Mouse (Mus musculus): ENCODE results near the gene Gpr1. TPM values are rescaled to one million over a fixed set of nuclear protein-coding genes. Genes with fewer than 3 reads are reported as not detected.

Gpr1 gene
- polyA plus RNA-seq, 1 experiment = 0.02 TPM

- H3K27me3 ChIP-seq (ENCODE audit: control insufficient read depth, insufficient read depth, insufficient read length) = no peaks in the 10 kb centered on the region
- TF ChIP-seq MAX (IDR thresholded peaks at IDR 0.05; ENCODE audit: low read depth) (no peak), REST (IDR thresholded peaks at IDR 0.05; ENCODE audit: insufficient read depth, insufficient read length) (no peak), TCF12 (IDR thresholded peaks at IDR 0.05; ENCODE audit: insufficient read depth, poor library complexity, severe bottlenecking) (peak; percentile 62), MYOD1 (IDR thresholded peaks at IDR 0.05; ENCODE audit: control insufficient read depth in 1 of 3, insufficient read length in 2 of 3, low read depth in 2 of 3) (peak; percentile 71 to 86 (median 86)), MYOG (IDR thresholded peaks at IDR 0.05; ENCODE audit: control insufficient read depth in 1 of 3, insufficient read depth in 1 of 3, insufficient read length in 2 of 3, low read depth in 2 of 3) (peak in 1 of 3 experiments; percentile 23), E2F4 (IDR thresholded peaks at IDR 0.05; ENCODE audit: insufficient read depth) (no peak), USF1 (IDR thresholded peaks at IDR 0.05; ENCODE audit: low read depth) (no peak)
- no peaks in the 10 kb centered on the region for H3K36me3 ChIP-seq (ENCODE audit: control insufficient read depth, insufficient read depth)
- no peak overlapping the region for H3ac ChIP-seq (ENCODE audit: control insufficient read depth, insufficient read length)
- peak overlapping the region; percentile 45 for H3K4me2 ChIP-seq (ENCODE audit: low read depth)
- no peak overlapping the region for H3K4me3 ChIP-seq
- no peaks in the 10 kb centered on the region for H3K79me2 ChIP-seq (ENCODE audit: control insufficient read depth, insufficient read depth)
Observed at GRCm38 (mm10) chr1:63199387-63199786, 15.0 kb downstream of the Gpr1 start.

GRCm38 (mm10) chr1:63195848-63196512 is 18.4 kb downstream of the Gpr1 start:
- H3K27me3 ChIP-seq (ENCODE audit: control insufficient read depth, insufficient read depth, insufficient read length) = no peaks in the 10 kb centered on the region
- H3K36me3 ChIP-seq (ENCODE audit: control insufficient read depth, insufficient read depth) = no peaks in the 10 kb centered on the region
- H3ac ChIP-seq (ENCODE audit: control insufficient read depth, insufficient read length) = no peak overlapping the region
- no peak for TF ChIP-seq E2F4 (IDR thresholded peaks at IDR 0.05; ENCODE audit: insufficient read depth)
- TF ChIP-seq SRF (IDR thresholded peaks at IDR 0.05; ENCODE audit: control insufficient read depth, insufficient read length, low read depth) = no peak
- no peak for TF ChIP-seq TCF12 (IDR thresholded peaks at IDR 0.05; ENCODE audit: insufficient read depth, poor library complexity, severe bottlenecking)
- no peak for TF ChIP-seq POLR2AphosphoS2 (IDR thresholded peaks at IDR 0.05; ENCODE audit: insufficient read length, low read depth)
- TF ChIP-seq USF1 (IDR thresholded peaks at IDR 0.05; ENCODE audit: low read depth) = no peak
- TF ChIP-seq REST (IDR thresholded peaks at IDR 0.05; ENCODE audit: insufficient read depth, insufficient read length) = no peak
- no peak for TF ChIP-seq POLR2A (IDR thresholded peaks at IDR 0.05; ENCODE audit: insufficient read length, low read depth)
- no peak for TF ChIP-seq MAX (IDR thresholded peaks at IDR 0.05; ENCODE audit: low read depth)
- no peak for TF ChIP-seq MYOD1 (IDR thresholded peaks at IDR 0.05; ENCODE audit: control insufficient read depth in 1 of 3, insufficient read length in 2 of 3, low read depth in 2 of 3)
- TF ChIP-seq MYOG (IDR thresholded peaks at IDR 0.05; ENCODE audit: control insufficient read depth in 1 of 3, insufficient read depth in 1 of 3, insufficient read length in 2 of 3, low read depth in 2 of 3) = no peak
- no peak for TF ChIP-seq TCF3 (IDR thresholded peaks at IDR 0.05; ENCODE audit: insufficient read length, low read depth)
- no peak for TF ChIP-seq CEBPB (IDR thresholded peaks at IDR 0.05; ENCODE audit: insufficient read depth, poor library complexity, severe bottlenecking)
- H3K79me2 ChIP-seq (ENCODE audit: control insufficient read depth, insufficient read depth) = no peaks in the 10 kb centered on the region
- no peak overlapping the region for H3K4me2 ChIP-seq (ENCODE audit: low read depth)
- no peak overlapping the region for H3K4me3 ChIP-seq

- no peak for TF ChIP-seq USF1 (IDR thresholded peaks at IDR 0.05; ENCODE audit: low read depth)
- TF ChIP-seq MYOG (IDR thresholded peaks at IDR 0.05; ENCODE audit: control insufficient read depth in 1 of 3, insufficient read depth in 1 of 3, insufficient read length in 2 of 3, low read depth in 2 of 3) = no peak
- no peak for TF ChIP-seq MAX (IDR thresholded peaks at IDR 0.05; ENCODE audit: low read depth)
- TF ChIP-seq POLR2AphosphoS2 (IDR thresholded peaks at IDR 0.05; ENCODE audit: insufficient read length, low read depth) = no peak
- TF ChIP-seq E2F4 (IDR thresholded peaks at IDR 0.05; ENCODE audit: insufficient read depth) = no peak
- no peak for TF ChIP-seq POLR2A (IDR thresholded peaks at IDR 0.05; ENCODE audit: insufficient read length, low read depth)
- TF ChIP-seq SRF (IDR thresholded peaks at IDR 0.05; ENCODE audit: control insufficient read depth, insufficient read length, low read depth) = no peak
- H3K4me3 ChIP-seq = no peak overlapping the region
- H3K4me2 ChIP-seq (ENCODE audit: low read depth) = no peak overlapping the region
- H3K79me2 ChIP-seq (ENCODE audit: control insufficient read depth, insufficient read depth) = no peaks in the 10 kb centered on the region
- H3K27me3 ChIP-seq (ENCODE audit: control insufficient read depth, insufficient read depth, insufficient read length) = no peaks in the 10 kb centered on the region
- H3K36me3 ChIP-seq (ENCODE audit: control insufficient read depth, insufficient read depth) = no peaks in the 10 kb centered on the region
- H3ac ChIP-seq (ENCODE audit: control insufficient read depth, insufficient read length) = no peak overlapping the region
Observed at GRCm38 (mm10) chr1:63192306-63193065, 21.9 kb downstream of the Gpr1 start.

- H3K36me3 ChIP-seq (ENCODE audit: control insufficient read depth, insufficient read depth) = no peaks in the 10 kb centered on the region
- H3K4me2 ChIP-seq (ENCODE audit: low read depth) = peak overlapping the region; percentile 3
- no peak overlapping the region for H3ac ChIP-seq (ENCODE audit: control insufficient read depth, insufficient read length)
- H3K79me2 ChIP-seq (ENCODE audit: control insufficient read depth, insufficient read depth) = no peaks in the 10 kb centered on the region
- TF ChIP-seq REST (IDR thresholded peaks at IDR 0.05; ENCODE audit: insufficient read depth, insufficient read length) = no peak
- no peak for TF ChIP-seq E2F4 (IDR thresholded peaks at IDR 0.05; ENCODE audit: insufficient read depth)
- no peak for TF ChIP-seq MAX (IDR thresholded peaks at IDR 0.05; ENCODE audit: low read depth)
- TF ChIP-seq TCF12 (IDR thresholded peaks at IDR 0.05; ENCODE audit: insufficient read depth, poor library complexity, severe bottlenecking) = peak; percentile 43
- no peak for TF ChIP-seq SRF (IDR thresholded peaks at IDR 0.05; ENCODE audit: control insufficient read depth, insufficient read length, low read depth)
- no peak for TF ChIP-seq USF1 (IDR thresholded peaks at IDR 0.05; ENCODE audit: low read depth)
- TF ChIP-seq MYOG (IDR thresholded peaks at IDR 0.05; ENCODE audit: control insufficient read depth in 1 of 3, insufficient read depth in 1 of 3, insufficient read length in 2 of 3, low read depth in 2 of 3) = peak in 2 of 3 experiments; percentile 48 to 81
- no peak for TF ChIP-seq TCF3 (IDR thresholded peaks at IDR 0.05; ENCODE audit: insufficient read length, low read depth)
- peak in 2 of 3 experiments; percentile 24 to 44 for TF ChIP-seq MYOD1 (IDR thresholded peaks at IDR 0.05; ENCODE audit: control insufficient read depth in 1 of 3, insufficient read length in 2 of 3, low read depth in 2 of 3)
- no peak for TF ChIP-seq POLR2AphosphoS2 (IDR thresholded peaks at IDR 0.05; ENCODE audit: insufficient read length, low read depth)
- TF ChIP-seq POLR2A (IDR thresholded peaks at IDR 0.05; ENCODE audit: insufficient read length, low read depth) = no peak
- TF ChIP-seq CEBPB (IDR thresholded peaks at IDR 0.05; ENCODE audit: insufficient read depth, poor library complexity, severe bottlenecking) = no peak
- H3K4me3 ChIP-seq = no peak overlapping the region
- no peaks in the 10 kb centered on the region for H3K27me3 ChIP-seq (ENCODE audit: control insufficient read depth, insufficient read depth, insufficient read length)
Observed at GRCm38 (mm10) chr1:63190851-63191250, 23.5 kb downstream of the Gpr1 start.
